Mouse (Mus musculus) liver, embryonic 14.5 days (tissue): ENCODE measurements around the gene Agpat4.

Source experiments
- CTCF ChIP-seq: IDR thresholded peaks from 2 replicates; pipeline ENCODE4 v1.5.1; 2016; ENCODE audit warnings: antibody characterized with exemption, low read depth, control low read depth
- EP300 ChIP-seq: IDR thresholded peaks from 2 replicates; pipeline ENCODE4 v1.6.1; 2016; ENCODE audit warnings: antibody characterized with exemption, low read depth

- TF ChIP-seq EP300 (no peak), CTCF (no peak)
These were observed 16.6 kb downstream of the Agpat4 start for GRCm38 (mm10) chr17:12134975-12135633.
